8 mouse cellular contexts compared by ENCODE assay signal in the genomic region with DNA sequence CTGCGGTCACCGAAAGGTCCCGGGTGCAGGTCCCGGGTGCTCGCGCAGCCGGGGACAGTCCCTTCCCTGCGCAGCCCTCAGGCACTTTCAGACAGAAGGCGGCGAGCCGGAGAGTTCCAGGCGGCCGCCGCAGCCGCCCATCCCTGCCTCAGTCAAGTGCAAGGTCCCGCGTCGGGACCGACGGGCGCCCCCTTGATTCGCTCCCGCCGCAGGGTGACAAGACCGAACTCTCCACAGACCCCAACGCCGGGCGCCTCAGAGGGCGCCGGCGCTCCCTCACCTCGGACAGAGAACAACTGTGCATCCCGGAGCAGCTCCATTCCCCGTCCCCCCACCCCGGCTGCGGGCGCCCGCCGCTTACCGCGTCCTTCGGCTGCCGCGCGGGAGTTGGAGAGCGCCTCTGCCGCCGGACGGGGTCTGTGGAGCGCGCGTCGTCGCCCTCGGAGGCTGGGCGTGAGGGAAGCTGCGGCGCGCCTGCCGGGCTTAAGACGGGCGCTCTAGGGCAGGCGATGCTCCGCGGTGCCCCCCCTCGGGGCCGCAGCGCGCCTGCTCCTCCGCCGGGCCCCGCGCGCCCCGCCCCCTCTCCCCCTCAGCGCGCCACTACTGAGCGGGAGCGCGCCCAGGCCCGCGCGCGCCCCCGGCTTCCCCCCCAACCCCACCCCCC. TPM values are rescaled to one million over a fixed set of nuclear protein-coding genes. Genes with fewer than 3 reads are reported as not detected.
DNase-seq lines count a peak whose midpoint lies in the region; ATAC-seq and TF ChIP-seq lines count a peak whose summit lies in the region.

Gene Ugt8a (minus strand): TSS at position 528 of the 664 bp plus-strand sequence.

- WGBS in heart, embryonic 11.5 days (ENCODE audit: insufficient replicate concordance), result under 1% methylated on average over 50 of the region's 85 CpGs
- under 1% methylated on average over 84 of the region's 85 CpGs for WGBS in embryonic facial prominence, embryonic 10.5 days
- 1% methylated on average over 63 of the region's 85 CpGs for WGBS in hindbrain, embryonic 15.5 days
- WGBS in limb, embryonic 12.5 days, result 1% methylated on average over 71 of the region's 85 CpGs
- under 1% methylated on average over 67 of the region's 85 CpGs for WGBS in neural tube, embryonic 15.5 days

- 0 out of 2 replicates have a peak within 1 kb of the TSS, but pooled peaks have one; percentile 28 for H3K9ac ChIP-seq in heart, embryonic 11.5 days (ENCODE audit: low read depth, low read length)
- peak within 1 kb of the TSS; percentile 82 for H3K9ac ChIP-seq in ES-E14 (ENCODE audit: insufficient read depth, low read depth, low read length, poor library complexity, severe bottlenecking)
- H3K9ac ChIP-seq in hindbrain, embryonic 15.5 days, result peak within 1 kb of the TSS; percentile 38
- H3K9ac ChIP-seq in limb, embryonic 12.5 days (replicated peaks), result peak within 1 kb of the TSS; percentile 48
- peak within 1 kb of the TSS; percentile 53 for H3K9ac ChIP-seq in neural tube, embryonic 15.5 days (replicated peaks)

- no peaks in the 10 kb centered on the region for H3K36me3 ChIP-seq in heart, embryonic 11.5 days (ENCODE audit: control insufficient read depth, insufficient read depth, low read length)
- no peaks in the 10 kb centered on the region for H3K36me3 ChIP-seq in ES-E14 (ENCODE audit: control insufficient read depth, insufficient read depth, low read length, poor library complexity, severe bottlenecking)
- no peaks in the 10 kb centered on the region for H3K36me3 ChIP-seq in embryonic facial prominence, embryonic 10.5 days (replicated peaks)
- H3K36me3 ChIP-seq in hindbrain, embryonic 15.5 days, result no peaks in the 10 kb centered on the region
- no peaks in the 10 kb centered on the region for H3K36me3 ChIP-seq in limb, embryonic 12.5 days
- no peaks in the 10 kb centered on the region for H3K36me3 ChIP-seq in neural tube, embryonic 15.5 days

- H3K4me2 ChIP-seq in heart, embryonic 11.5 days, result peak within 1 kb of the TSS; percentile 96
- H3K4me2 ChIP-seq in hindbrain, embryonic 15.5 days, result peak within 1 kb of the TSS; percentile 84
- peak within 1 kb of the TSS; percentile 96 for H3K4me2 ChIP-seq in limb, embryonic 12.5 days
- peak within 1 kb of the TSS; percentile 95 for H3K4me2 ChIP-seq in neural tube, embryonic 15.5 days

- peaks cover 26% of the 10 kb centered on the region for H3K27me3 ChIP-seq in heart, embryonic 11.5 days (ENCODE audit: control insufficient read depth, insufficient read depth, low read length)
- peaks cover 55% of the 10 kb centered on the region for H3K27me3 ChIP-seq in embryonic facial prominence, embryonic 10.5 days (replicated peaks; ENCODE audit: low read depth, poor library complexity, severe bottlenecking)
- 0 out of 2 replicates have a peak, but pooled peaks cover 2% of the 10 kb centered on the region for H3K27me3 ChIP-seq in hindbrain, embryonic 15.5 days
- H3K27me3 ChIP-seq in limb, embryonic 12.5 days, result peaks cover 40% of the 10 kb centered on the region
- H3K27me3 ChIP-seq in neural tube, embryonic 15.5 days (replicated peaks), result no peaks in the 10 kb centered on the region; the same call in 1 of the 2 replicates

- in situ Hi-C loops in ES-E14 (cut with MboI; ENCODE audit: low sequenced_read_pairs in 2 of 2, unreplicated experiment in 2 of 2), result no loop called here

- H3K4me1 ChIP-seq in heart, embryonic 11.5 days (ENCODE audit: control insufficient read depth, insufficient read depth, low read length), result peaks cover 3% of the 10 kb centered on the region; the same call in 1 of the 2 replicates
- no peaks in the 10 kb centered on the region for H3K4me1 ChIP-seq in ES-E14 (ENCODE audit: control insufficient read depth in 2 of 2, insufficient read depth in 2 of 2, low read length in 2 of 2, poor library complexity in 1 of 2)
- peaks cover 19% of the 10 kb centered on the region for H3K4me1 ChIP-seq in embryonic facial prominence, embryonic 10.5 days
- peaks cover 9% of the 10 kb centered on the region for H3K4me1 ChIP-seq in hindbrain, embryonic 15.5 days (replicated peaks)
- peaks cover 13% of the 10 kb centered on the region; the same call in 1 of the 2 replicates for H3K4me1 ChIP-seq in limb, embryonic 12.5 days (replicated peaks)
- peaks cover 9% of the 10 kb centered on the region for H3K4me1 ChIP-seq in neural tube, embryonic 15.5 days

- H3K9me3 ChIP-seq in heart, embryonic 11.5 days (replicated peaks; ENCODE audit: control insufficient read depth, low read length), result no peaks in the 10 kb centered on the region
- H3K9me3 ChIP-seq in ES-E14 (ENCODE audit: control insufficient read depth, insufficient read depth, low read depth, low read length), result no peaks in the 10 kb centered on the region
- H3K9me3 ChIP-seq in embryonic facial prominence, embryonic 10.5 days, result no peaks in the 10 kb centered on the region
- no peaks in the 10 kb centered on the region for H3K9me3 ChIP-seq in hindbrain, embryonic 15.5 days
- no peaks in the 10 kb centered on the region for H3K9me3 ChIP-seq in limb, embryonic 12.5 days
- no peaks in the 10 kb centered on the region for H3K9me3 ChIP-seq in neural tube, embryonic 15.5 days (replicated peaks)

- no peak within 1 kb of the TSS for H3K27ac ChIP-seq in heart, embryonic 11.5 days (ENCODE audit: low read depth, low read length)
- no peak within 1 kb of the TSS for H3K27ac ChIP-seq in ES-E14 (ENCODE audit: insufficient read depth, low read depth, low read length, poor library complexity, severe bottlenecking)
- peak within 1 kb of the TSS; percentile 59 for H3K27ac ChIP-seq in embryonic facial prominence, embryonic 10.5 days (replicated peaks)
- peak within 1 kb of the TSS; percentile 62; the same call in 1 of the 2 replicates for H3K27ac ChIP-seq in hindbrain, embryonic 15.5 days (replicated peaks)
- H3K27ac ChIP-seq in limb, embryonic 12.5 days, result no peak within 1 kb of the TSS
- peak within 1 kb of the TSS; percentile 45 for H3K27ac ChIP-seq in neural tube, embryonic 15.5 days (replicated peaks)

- ATAC-seq in heart, embryonic 11.5 days (replicated peaks; ENCODE audit: insufficient number of reproducible peaks, low FRiP score, low TSS enrichment), result peak; percentile 73
- peak; percentile 89 for ATAC-seq in hindbrain, embryonic 15.5 days (ENCODE audit: low FRiP score, low read depth)
- peak; percentile 78 for ATAC-seq in limb, embryonic 12.5 days (ENCODE audit: insufficient number of reproducible peaks, insufficient read depth, low FRiP score, low TSS enrichment, low read depth)
- peak; percentile 91 for ATAC-seq in neural tube, embryonic 15.5 days (ENCODE audit: low FRiP score)

- DNase-seq in heart, adult 8-10 months (ENCODE audit: low spot score), result no peak
- peak; percentile 46 for DNase-seq in ES-E14 (ENCODE audit: low read depth, low spot score)
- DNase-seq in embryonic facial prominence, embryonic 10.5 days (ENCODE audit: low spot score), result peak; percentile 66
- DNase-seq in adrenal gland, adult 8-10 months, result no peak

- H3K4me3 ChIP-seq in heart, embryonic 11.5 days (ENCODE audit: low read depth, low read length), result peak within 1 kb of the TSS; percentile 63
- peak within 1 kb of the TSS; percentile 68 to 87 for H3K4me3 ChIP-seq in ES-E14 (ENCODE audit: insufficient read depth in 1 of 2, low read depth in 1 of 2, low read length in 2 of 2, poor library complexity in 1 of 2, severe bottlenecking in 1 of 2)
- peak within 1 kb of the TSS; percentile 69 for H3K4me3 ChIP-seq in embryonic facial prominence, embryonic 10.5 days
- peak within 1 kb of the TSS; percentile 80 for H3K4me3 ChIP-seq in hindbrain, embryonic 15.5 days
- peak within 1 kb of the TSS; percentile 61 for H3K4me3 ChIP-seq in limb, embryonic 12.5 days (replicated peaks)
- H3K4me3 ChIP-seq in neural tube, embryonic 15.5 days (replicated peaks), result peak within 1 kb of the TSS; percentile 71

TF ChIP-seq in ES-E14, 5 proteins besides CTCF, POLR2A, EP300 and RAD21:
- TF ChIP-seq HCFC1 (IDR thresholded peaks at IDR 0.05; ENCODE audit: borderline replicate concordance, insufficient read depth, low read length), result 0 out of 2 replicates have a peak, but pooled peaks have one; percentile 19
- TF ChIP-seq MAFK (IDR thresholded peaks at IDR 0.05; ENCODE audit: insufficient read depth, low read depth, low read length), result no peak
- TF ChIP-seq CHD2 (IDR thresholded peaks at IDR 0.05; ENCODE audit: low read depth, low read length), result no peak

RNA-seq across cellular contexts. Expression of gene Ugt8a, which starts in this region (rescaled TPM):
- polyA plus RNA-seq in heart, embryonic 11.5 days (2014; fragmentation: Nextera tagmentation; extraction: Ambion mirVana), result 0.21 and 0.48 TPM in 2 replicates
- total RNA-seq in heart, adult 8-10 months (2022), result under 1 TPM in 1 of 4 experiments, not detected in 3; 0.05 TPM
- total RNA-seq in ES-E14 (2012; rRNA removed), result 5.7 and 6.1 TPM in 2 replicates
- 0.99 and 1.4 TPM in 2 replicates for polyA plus RNA-seq in embryonic facial prominence, embryonic 10.5 days (2016; fragmentation: Nextera tagmentation; extraction: Ambion mirVana)
- polyA plus RNA-seq in hindbrain, embryonic 15.5 days (2015; fragmentation: Nextera tagmentation; extraction: Ambion mirVana), result 4.2 and 4.6 TPM in 2 replicates
- polyA plus RNA-seq in limb, embryonic 12.5 days (2016; fragmentation: Nextera tagmentation; extraction: Ambion mirVana), result 0.28 and 0.65 TPM in 2 replicates
- 4.9 and 5.0 TPM in 2 replicates for polyA plus RNA-seq in neural tube, embryonic 15.5 days (2015; fragmentation: Nextera tagmentation; extraction: Ambion mirVana)
- total RNA-seq in adrenal gland, adult 8-10 months (2022), result under 1 TPM in 1 of 4 experiments, not detected in 3; 0.30 TPM

Comparison
In these comparisons a context has a peak if more than half of its experiments do, and no peak if none do; other contexts are left out.
1. Peak in ATAC-seq, H3K4me3 ChIP-seq, H3K9ac ChIP-seq and H3K4me2 ChIP-seq in heart, embryonic 11.5 days; RNA of the gene not detected or under 1 TPM.
2. Peak in ATAC-seq, H3K4me3 ChIP-seq, H3K9ac ChIP-seq and H3K4me2 ChIP-seq in limb, embryonic 12.5 days; RNA of the gene not detected or under 1 TPM.
3. H3K27ac ChIP-seq: peak in embryonic facial prominence, embryonic 10.5 days (single experiment), hindbrain, embryonic 15.5 days (single experiment) and neural tube, embryonic 15.5 days (single experiment); none in heart, embryonic 11.5 days (single experiment), ES-E14 (single experiment) and limb, embryonic 12.5 days (single experiment).
4. H3K9ac ChIP-seq: peak in every context shown above with its lines; median percentile 82 in ES-E14; 53 in neural tube, embryonic 15.5 days; 48 in limb, embryonic 12.5 days; 38 in hindbrain, embryonic 15.5 days; 28 in heart, embryonic 11.5 days.
5. DNase-seq: peak in ES-E14 (single experiment) and embryonic facial prominence, embryonic 10.5 days (single experiment); none in heart, adult 8-10 months (single experiment) and adrenal gland, adult 8-10 months (single experiment).
6. Peak in every context shown above with its lines, with median percentiles within 50 percentile points of each other: ATAC-seq, H3K4me2 ChIP-seq and H3K4me3 ChIP-seq.